Mouse (Mus musculus): Measurements from ENCODE around the gene Ifna5. TPM values are rescaled to one million over a fixed set of nuclear protein-coding genes. Genes with fewer than 3 reads are reported as not detected.
A peak's percentile ranks its signal among the peaks of the same experiment; 100 is the strongest.
"Not testable (repeated sequence)": the region's sequence is repeated elsewhere in the genome, so short reads cannot be mapped to it uniquely, and the experiment has no call there.

The Ifna5 gene
- not detected in 2 replicates for polyA plus RNA-seq (2015; fragmentation: Nextera tagmentation; extraction: Ambion mirVana)

DNA sequence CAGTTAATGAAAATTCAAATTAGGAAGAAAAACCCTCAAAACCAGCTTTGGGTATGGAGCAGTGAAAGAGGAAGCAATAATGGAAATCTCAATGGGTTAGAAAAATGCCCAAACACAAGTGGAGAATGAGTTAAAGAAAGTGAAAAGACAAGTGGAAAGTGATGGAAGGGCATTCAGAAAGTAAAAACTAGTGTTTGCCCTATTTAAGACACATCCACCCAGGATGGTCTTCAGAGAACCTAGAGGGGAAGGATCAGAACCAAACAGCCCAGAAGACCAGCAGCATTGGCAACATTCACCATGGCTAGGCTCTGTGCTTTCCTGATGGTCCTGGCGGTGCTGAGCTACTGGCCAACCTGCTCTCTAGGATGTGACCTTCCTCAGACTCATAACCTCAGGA is at the start of gene Ifna5:
TSS of gene Ifna5 (plus strand) at position 301 of the 400 bp plus-strand sequence.
- not testable (repeated sequence) for H3K4me1 ChIP-seq (replicated peaks; ENCODE audit: control insufficient read depth, insufficient read depth, low read length); H3K9ac ChIP-seq (ENCODE audit: low read depth, low read length); H3K4me3 ChIP-seq (ENCODE audit: low read depth, low read length); H3K27me3 ChIP-seq (replicated peaks; ENCODE audit: control insufficient read depth, insufficient read depth, low read length); H3K36me3 ChIP-seq (ENCODE audit: control insufficient read depth, insufficient read depth); H3K27ac ChIP-seq (ENCODE audit: low read depth, low read length); H3K4me2 ChIP-seq (replicated peaks; ENCODE audit: low read depth); ATAC-seq; H3K9me3 ChIP-seq (ENCODE audit: control insufficient read depth)
- 67% methylated on average over 1 of the region's 1 CpGs for WGBS

DNA sequence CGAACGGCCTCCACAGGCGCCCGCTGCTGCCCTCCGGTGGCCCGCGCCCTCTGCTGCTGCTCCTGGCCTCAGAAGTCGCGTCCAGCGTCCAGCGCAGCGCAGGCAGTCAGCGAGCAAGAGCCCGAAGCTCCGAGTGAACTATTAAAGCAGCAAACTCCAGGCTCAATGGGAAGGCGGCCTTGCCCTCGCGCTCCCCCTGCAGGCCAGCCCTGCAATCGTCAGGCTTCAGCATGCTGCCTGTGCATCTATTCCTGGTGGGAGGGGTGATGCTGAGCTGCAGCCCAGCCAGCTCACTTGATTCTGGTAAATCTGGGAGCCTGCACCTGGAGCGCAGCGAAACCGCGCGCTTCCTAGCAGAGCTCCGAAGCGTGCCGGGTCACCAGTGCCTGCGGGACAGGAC is 46.9 kb upstream of the Ifna5 start, which contains the start of gene Gm13277:
TSS of gene Gm13277 (plus strand) at position 231 of the 400 bp plus-strand sequence.
- WGBS: no CpG with 5 or more reads among the region's 28 CpGs
- ATAC-seq; H3K4me3 ChIP-seq (ENCODE audit: low read depth, low read length); H3K9me3 ChIP-seq (ENCODE audit: control insufficient read depth); H3K36me3 ChIP-seq (ENCODE audit: control insufficient read depth, insufficient read depth); H3K4me2 ChIP-seq (replicated peaks; ENCODE audit: low read depth); H3K27me3 ChIP-seq (replicated peaks; ENCODE audit: control insufficient read depth, insufficient read depth, low read length); H3K9ac ChIP-seq (ENCODE audit: low read depth, low read length); H3K27ac ChIP-seq (ENCODE audit: low read depth, low read length); H3K4me1 ChIP-seq (replicated peaks; ENCODE audit: control insufficient read depth, insufficient read depth, low read length): not testable (repeated sequence)
- peak; percentile 60 for TF ChIP-seq CTCF (IDR thresholded peaks at IDR 0.05; ENCODE audit: low read depth)

DNA sequence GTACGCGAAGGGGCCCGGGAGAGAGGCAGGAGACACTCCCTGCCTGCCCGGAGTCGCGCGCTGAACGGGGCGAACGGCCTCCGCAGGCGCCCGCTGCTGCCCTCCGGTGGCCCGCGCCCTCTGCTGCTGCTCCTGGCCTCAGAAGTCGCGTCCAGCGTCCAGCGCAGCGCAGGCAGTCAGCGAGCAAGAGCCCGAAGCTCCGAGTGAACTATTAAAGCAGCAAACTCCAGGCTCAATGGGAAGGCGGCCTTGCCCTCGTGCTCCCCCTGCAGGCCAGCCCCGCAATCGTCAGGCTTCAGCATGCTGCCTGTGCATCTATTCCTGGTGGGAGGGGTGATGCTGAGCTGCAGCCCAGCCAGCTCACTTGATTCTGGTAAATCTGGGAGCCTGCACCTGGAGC is 44.1 kb upstream of the Ifna5 start, which contains the start of gene Gm13278:
TSS of gene Gm13278 (plus strand) at position 301 of the 400 bp plus-strand sequence.
- not testable (repeated sequence) for H3K27me3 ChIP-seq (replicated peaks; ENCODE audit: control insufficient read depth, insufficient read depth, low read length); H3K9ac ChIP-seq (ENCODE audit: low read depth, low read length); H3K4me2 ChIP-seq (replicated peaks; ENCODE audit: low read depth); H3K36me3 ChIP-seq (ENCODE audit: control insufficient read depth, insufficient read depth); ATAC-seq; H3K27ac ChIP-seq (ENCODE audit: low read depth, low read length); H3K4me3 ChIP-seq (ENCODE audit: low read depth, low read length); H3K9me3 ChIP-seq (ENCODE audit: control insufficient read depth); H3K4me1 ChIP-seq (replicated peaks; ENCODE audit: control insufficient read depth, insufficient read depth, low read length)
- no CpG with 5 or more reads among the region's 28 CpGs for WGBS

DNA sequence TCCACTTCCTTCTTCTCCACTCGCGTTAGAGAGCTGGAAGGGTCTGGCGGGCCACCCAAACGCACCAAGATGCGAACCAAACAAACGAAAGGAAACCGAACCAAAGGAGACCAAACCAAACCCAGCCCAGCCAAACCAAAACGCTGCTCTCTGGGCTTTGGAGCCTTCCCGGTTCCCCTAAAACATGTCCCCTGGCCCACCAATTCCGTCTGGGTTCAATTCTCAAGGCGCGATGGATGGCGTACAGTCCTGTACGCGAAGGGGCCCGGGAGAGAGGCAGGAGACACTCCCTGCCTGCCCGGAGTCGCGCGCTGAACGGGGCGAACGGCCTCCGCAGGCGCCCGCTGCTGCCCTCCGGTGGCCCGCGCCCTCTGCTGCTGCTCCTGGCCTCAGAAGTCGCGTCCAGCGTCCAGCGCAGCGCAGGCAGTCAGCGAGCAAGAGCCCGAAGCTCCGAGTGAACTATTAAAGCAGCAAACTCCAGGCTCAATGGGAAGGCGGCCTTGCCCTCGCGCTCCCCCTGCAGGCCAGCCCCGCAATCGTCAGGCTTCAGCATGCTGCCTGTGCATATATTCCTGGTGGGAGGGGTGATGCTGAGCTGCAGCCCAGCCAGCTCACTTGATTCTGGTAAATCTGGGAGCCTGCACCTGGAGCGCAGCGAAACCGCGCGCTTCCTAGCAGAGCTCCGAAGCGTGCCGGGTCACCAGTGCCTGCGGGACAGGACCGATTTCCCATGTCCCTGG is 41.2 kb upstream of the Ifna5 start, which contains the start of gene Gm13275:
TSS of gene Gm13275 (plus strand) at position 552 of the 740 bp plus-strand sequence.
- not testable (repeated sequence) for H3K27me3 ChIP-seq (replicated peaks; ENCODE audit: control insufficient read depth, insufficient read depth, low read length); H3K9me3 ChIP-seq (ENCODE audit: control insufficient read depth); H3K36me3 ChIP-seq (ENCODE audit: control insufficient read depth, insufficient read depth); H3K27ac ChIP-seq (ENCODE audit: low read depth, low read length); H3K4me2 ChIP-seq (replicated peaks; ENCODE audit: low read depth); H3K4me1 ChIP-seq (replicated peaks; ENCODE audit: control insufficient read depth, insufficient read depth, low read length); H3K4me3 ChIP-seq (ENCODE audit: low read depth, low read length); H3K9ac ChIP-seq (ENCODE audit: low read depth, low read length); ATAC-seq
- WGBS: 0% methylated on average over 13 of the region's 52 CpGs
- TF ChIP-seq CTCF (IDR thresholded peaks at IDR 0.05; ENCODE audit: low read depth): peak; percentile 42

DNA sequence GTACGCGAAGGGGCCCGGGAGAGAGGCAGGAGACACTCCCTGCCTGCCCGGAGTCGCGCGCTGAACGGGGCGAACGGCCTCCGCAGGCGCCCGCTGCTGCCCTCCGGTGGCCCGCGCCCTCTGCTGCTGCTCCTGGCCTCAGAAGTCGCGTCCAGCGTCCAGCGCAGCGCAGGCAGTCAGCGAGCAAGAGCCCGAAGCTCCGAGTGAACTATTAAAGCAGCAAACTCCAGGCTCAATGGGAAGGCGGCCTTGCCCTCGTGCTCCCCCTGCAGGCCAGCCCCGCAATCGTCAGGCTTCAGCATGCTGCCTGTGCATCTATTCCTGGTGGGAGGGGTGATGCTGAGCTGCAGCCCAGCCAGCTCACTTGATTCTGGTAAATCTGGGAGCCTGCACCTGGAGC is 38.2 kb upstream of the Ifna5 start, which contains the start of gene Gm13279:
TSS of gene Gm13279 (plus strand) at position 301 of the 400 bp plus-strand sequence.
- not testable (repeated sequence) for H3K9me3 ChIP-seq (ENCODE audit: control insufficient read depth); H3K36me3 ChIP-seq (ENCODE audit: control insufficient read depth, insufficient read depth); H3K27ac ChIP-seq (ENCODE audit: low read depth, low read length); ATAC-seq; H3K27me3 ChIP-seq (replicated peaks; ENCODE audit: control insufficient read depth, insufficient read depth, low read length); H3K4me1 ChIP-seq (replicated peaks; ENCODE audit: control insufficient read depth, insufficient read depth, low read length); H3K4me2 ChIP-seq (replicated peaks; ENCODE audit: low read depth); H3K9ac ChIP-seq (ENCODE audit: low read depth, low read length); H3K4me3 ChIP-seq (ENCODE audit: low read depth, low read length)
- WGBS: no CpG with 5 or more reads among the region's 28 CpGs

DNA sequence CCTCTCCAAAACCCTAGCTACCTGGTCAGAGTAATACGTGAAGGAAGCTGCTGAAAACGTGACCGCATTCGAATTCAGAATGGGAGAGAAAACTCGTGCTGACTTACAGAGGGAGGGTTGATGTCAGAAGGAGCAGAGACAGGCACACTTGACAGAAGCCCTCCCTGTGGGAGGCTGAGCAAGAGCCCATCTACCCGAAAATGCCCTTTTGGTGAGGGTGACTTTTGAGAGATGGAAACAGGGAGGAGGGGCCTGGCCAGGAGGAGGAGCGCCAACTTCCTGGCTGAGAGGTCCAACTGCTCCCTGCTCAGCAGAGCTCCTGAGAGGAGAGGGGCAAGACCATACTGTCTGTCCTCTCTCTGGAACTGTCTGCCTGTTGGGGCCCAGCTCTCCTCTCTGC is 36.0 kb upstream of the Ifna5 start, which contains the start of gene Gm13285:
TSS of gene Gm13285 (plus strand) at position 301 of the 400 bp plus-strand sequence.
- not testable (repeated sequence) for ATAC-seq; H3K4me2 ChIP-seq (replicated peaks; ENCODE audit: low read depth); H3K4me3 ChIP-seq (ENCODE audit: low read depth, low read length); H3K36me3 ChIP-seq (ENCODE audit: control insufficient read depth, insufficient read depth); H3K27ac ChIP-seq (ENCODE audit: low read depth, low read length); H3K9me3 ChIP-seq (ENCODE audit: control insufficient read depth); H3K27me3 ChIP-seq (replicated peaks; ENCODE audit: control insufficient read depth, insufficient read depth, low read length); H3K4me1 ChIP-seq (replicated peaks; ENCODE audit: control insufficient read depth, insufficient read depth, low read length); H3K9ac ChIP-seq (ENCODE audit: low read depth, low read length)
- 0% methylated on average over 2 of the region's 7 CpGs for WGBS

DNA sequence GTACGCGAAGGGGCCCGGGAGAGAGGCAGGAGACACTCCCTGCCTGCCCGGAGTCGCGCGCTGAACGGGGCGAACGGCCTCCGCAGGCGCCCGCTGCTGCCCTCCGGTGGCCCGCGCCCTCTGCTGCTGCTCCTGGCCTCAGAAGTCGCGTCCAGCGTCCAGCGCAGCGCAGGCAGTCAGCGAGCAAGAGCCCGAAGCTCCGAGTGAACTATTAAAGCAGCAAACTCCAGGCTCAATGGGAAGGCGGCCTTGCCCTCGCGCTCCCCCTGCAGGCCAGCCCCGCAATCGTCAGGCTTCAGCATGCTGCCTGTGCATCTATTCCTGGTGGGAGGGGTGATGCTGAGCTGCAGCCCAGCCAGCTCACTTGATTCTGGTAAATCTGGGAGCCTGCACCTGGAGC is 32.4 kb upstream of the Ifna5 start, which contains the start of gene Gm13287:
TSS of gene Gm13287 (plus strand) at position 301 of the 400 bp plus-strand sequence.
- H3K4me1 ChIP-seq (replicated peaks; ENCODE audit: control insufficient read depth, insufficient read depth, low read length); ATAC-seq; H3K27ac ChIP-seq (ENCODE audit: low read depth, low read length); H3K4me2 ChIP-seq (replicated peaks; ENCODE audit: low read depth); H3K9ac ChIP-seq (ENCODE audit: low read depth, low read length); H3K27me3 ChIP-seq (replicated peaks; ENCODE audit: control insufficient read depth, insufficient read depth, low read length); H3K9me3 ChIP-seq (ENCODE audit: control insufficient read depth); H3K4me3 ChIP-seq (ENCODE audit: low read depth, low read length); H3K36me3 ChIP-seq (ENCODE audit: control insufficient read depth, insufficient read depth): not testable (repeated sequence)
- WGBS: no CpG with 5 or more reads among the region's 29 CpGs

DNA sequence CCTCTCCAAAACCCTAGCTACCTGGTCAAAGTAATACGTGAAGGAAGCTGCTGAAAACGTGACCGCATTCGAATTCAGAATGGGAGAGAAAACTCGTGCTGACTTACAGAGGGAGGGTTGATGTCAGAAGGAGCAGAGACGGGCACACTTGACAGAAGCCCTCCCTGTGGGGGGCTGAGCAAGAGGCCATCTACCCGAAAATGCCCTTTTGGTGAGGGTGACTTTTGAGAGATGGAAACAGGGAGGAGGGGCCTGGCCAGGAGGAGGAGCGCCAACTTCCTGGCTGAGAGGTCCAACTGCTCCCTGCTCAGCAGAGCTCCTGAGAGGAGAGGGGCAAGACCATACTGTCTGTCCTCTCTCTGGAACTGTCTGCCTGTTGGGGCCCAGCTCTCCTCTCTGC is 30.1 kb upstream of the Ifna5 start, which contains the start of gene Gm13288:
TSS of gene Gm13288 (plus strand) at position 301 of the 400 bp plus-strand sequence.
- not testable (repeated sequence) for H3K4me3 ChIP-seq (ENCODE audit: low read depth, low read length); H3K4me2 ChIP-seq (replicated peaks; ENCODE audit: low read depth)

More for the DNA sequence above, 30.1 kb upstream of the Ifna5 start, which contains the start of gene Gm13288:
- H3K36me3 ChIP-seq (ENCODE audit: control insufficient read depth, insufficient read depth); H3K4me1 ChIP-seq (replicated peaks; ENCODE audit: control insufficient read depth, insufficient read depth, low read length); H3K27ac ChIP-seq (ENCODE audit: low read depth, low read length); H3K9me3 ChIP-seq (ENCODE audit: control insufficient read depth); H3K27me3 ChIP-seq (replicated peaks; ENCODE audit: control insufficient read depth, insufficient read depth, low read length); ATAC-seq; H3K9ac ChIP-seq (ENCODE audit: low read depth, low read length): not testable (repeated sequence)
- WGBS: no CpG with 5 or more reads among the region's 8 CpGs

All from intestine, postnatal 0 days (tissue).